Mouse (Mus musculus): ENCODE measurements around the gene Olfr1270.
"Not testable (repeated sequence)": the region's sequence is repeated elsewhere in the genome, so short reads cannot be mapped to it uniquely, and the experiment has no call there.

The Olfr1270 gene

GRCm38 (mm10) chr2:90152991-90153390 lies at the start of gene Olfr1270:
Gene Olfr1270, minus strand, starts transcription at chr2:90153091.
- DNase-seq: no peak

DNA sequence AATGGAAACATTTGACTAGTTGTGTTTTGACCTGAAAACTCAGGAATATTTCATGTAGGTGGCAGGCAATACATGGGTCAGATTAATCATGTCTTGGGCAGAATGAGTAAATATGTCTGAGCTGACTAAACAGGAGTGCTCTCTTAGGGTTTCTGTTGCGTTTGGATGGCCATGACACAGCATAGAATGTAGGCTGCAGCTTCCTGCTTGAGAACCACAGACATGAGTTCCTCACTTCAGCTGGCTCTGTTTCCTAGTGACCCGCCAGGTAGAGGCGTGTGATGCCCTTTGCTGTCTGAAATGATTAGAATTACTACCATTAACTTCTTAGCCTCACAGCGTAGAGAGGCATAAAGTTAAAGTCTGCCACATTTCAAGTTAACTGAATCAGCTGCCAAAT lies 46.7 kb upstream of the Olfr1270 start:
- DNase-seq: not testable (repeated sequence)

DNA sequence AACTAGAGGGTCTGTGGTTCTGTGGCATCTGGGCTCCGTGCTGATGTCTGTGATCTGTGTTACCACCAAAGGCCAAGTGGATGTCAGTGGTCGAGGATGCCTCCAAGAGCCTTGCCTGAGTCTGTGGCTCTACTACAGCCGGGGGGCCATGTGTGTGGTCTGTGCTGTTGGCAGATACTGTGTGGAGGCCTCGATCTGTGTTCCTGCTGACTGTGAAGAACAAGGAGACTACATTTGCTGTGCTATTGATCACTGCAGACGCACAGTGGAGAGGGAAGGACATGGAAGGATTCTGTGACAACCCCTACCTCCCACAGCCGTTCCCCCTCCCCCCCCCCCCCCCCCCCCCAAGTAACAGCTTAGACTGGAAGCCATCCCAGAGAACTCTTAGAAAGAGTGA lies 42.4 kb upstream of the Olfr1270 start:
- DNase-seq: not testable (repeated sequence)

DNA sequence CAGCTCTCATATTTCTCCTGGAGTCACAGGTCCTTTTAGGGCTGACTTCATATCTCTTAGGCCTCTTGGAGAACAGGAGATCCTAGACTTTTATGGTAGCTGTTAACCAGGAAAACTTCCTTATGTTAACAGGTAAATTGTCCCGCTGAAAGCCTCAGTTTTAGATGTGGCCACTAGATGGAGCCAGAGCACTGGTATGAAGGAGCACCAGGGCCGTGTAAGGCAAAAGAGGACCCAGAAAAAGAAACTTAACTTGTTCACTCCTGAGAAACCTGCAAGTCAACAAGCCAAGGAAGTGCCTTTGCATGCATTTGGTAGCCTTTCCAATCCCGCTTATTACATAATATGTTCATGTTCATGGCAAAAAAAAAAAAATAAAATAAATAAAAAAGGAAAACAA lies 41.9 kb upstream of the Olfr1270 start:
- DNase-seq: not testable (repeated sequence)

DNA sequence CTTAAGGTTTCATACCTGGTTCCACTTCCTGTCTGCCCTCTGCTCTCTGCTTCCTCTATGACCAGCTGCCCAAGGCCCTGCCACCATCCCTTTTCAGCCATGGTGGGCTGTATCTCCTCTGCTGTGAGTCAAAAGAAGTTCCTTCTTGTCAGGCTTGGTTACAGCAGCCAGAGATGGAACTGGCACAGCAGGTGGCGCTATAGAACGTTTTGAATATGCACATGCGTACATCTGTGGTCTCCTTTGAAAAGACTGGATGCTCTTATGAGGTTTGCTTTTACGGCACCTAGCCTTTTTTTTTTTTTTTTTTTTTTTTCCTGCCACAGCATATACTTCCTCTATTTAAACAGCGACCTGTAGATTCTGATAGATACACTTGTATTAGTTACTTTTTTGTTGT lies 34.2 kb upstream of the Olfr1270 start:
- DNase-seq: not testable (repeated sequence)

- DNase-seq: not testable (repeated sequence)
Measured at GRCm38 (mm10) chr2:90186082-90186481, 33.2 kb upstream of the Olfr1270 start.

DNA sequence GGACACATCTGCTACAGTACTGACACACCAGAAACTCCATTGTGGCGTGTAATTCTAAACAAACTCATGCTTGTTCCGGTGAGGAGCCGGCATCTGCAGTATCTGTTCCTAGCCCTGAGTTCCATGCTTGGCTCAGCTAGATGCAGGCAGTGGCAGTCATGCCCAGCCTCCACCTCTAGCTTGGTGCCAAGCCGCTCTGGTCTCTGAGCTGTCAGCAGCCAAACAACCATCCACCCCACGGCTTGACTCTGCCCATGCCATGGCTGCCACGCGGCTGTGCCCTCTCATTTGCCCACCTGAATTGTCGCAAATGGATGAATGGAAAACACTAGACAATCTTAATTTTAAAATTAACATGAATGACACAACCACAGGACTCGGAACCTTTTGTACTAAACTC lies 1.0 kb upstream of the Olfr1270 start:
- peak; percentile 66 for DNase-seq

- DNase-seq: no peak
Measured at GRCm38 (mm10) chr2:90142196-90142595, 10.7 kb downstream of the Olfr1270 start, which contains the start of gene Olfr32. Gene Olfr32, minus strand, starts transcription at chr2:90142296.

DNA sequence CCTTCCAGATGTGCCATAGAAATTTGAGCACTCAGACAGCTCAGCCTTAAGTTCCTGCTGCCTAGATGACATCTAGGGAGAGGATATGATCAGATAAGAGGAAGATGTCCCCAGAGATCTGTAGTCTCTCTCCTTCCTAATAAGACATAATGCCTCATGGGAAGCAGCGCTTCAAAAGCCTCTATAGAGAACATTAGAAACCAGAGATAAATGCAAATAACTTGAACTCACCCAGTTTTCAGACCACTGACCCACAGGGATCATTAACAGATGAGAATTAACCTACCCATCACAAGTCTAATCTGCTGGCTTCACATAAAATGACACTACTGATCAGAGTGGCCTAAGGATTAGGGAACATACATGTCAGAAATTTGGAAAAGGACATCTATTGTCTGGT lies 31.6 kb downstream of the Olfr1270 start, which contains the start of gene Olfr1269:
Olfr1269 (minus strand) TSS at position 101 of the 400 bp plus-strand sequence.
- DNase-seq: no peak

Measured in heart, adult 11 months (tissue).